Mouse (Mus musculus) frontal cortex, postnatal 10 days (tissue): ENCODE measurements around the gene Mamdc4.
"Not testable (repeated sequence)": the region's sequence is repeated elsewhere in the genome, so short reads cannot be mapped to it uniquely, and the experiment has no call there.

Experiments
- DNase-seq, 2 experiments: peaks; one replicate each; pipeline ENCODE4 v3.0.0; 2022; ENCODE audit warnings: low spot score in 2 of 2, mixed read lengths in 1 of 2

The Mamdc4 gene

DNA sequence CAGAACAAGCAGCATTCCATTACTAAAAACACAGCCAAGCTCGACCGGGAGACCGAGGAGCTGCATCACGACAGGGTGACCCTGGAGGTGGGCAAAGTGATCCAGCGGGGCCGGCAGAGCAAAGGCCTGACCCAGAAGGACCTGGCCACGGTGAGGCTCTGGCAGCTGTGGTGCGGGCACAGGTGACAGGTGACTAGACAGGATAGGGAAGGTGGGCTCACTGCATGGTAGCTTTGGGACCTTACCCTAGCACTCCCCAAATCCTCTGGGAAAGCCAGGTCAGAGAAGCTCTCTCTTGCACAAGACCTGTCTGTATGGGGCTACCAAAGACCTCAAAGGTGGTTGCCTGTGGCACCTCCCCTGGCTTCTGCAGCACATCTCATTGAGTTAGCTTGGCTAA is 14.1 kb downstream of the Mamdc4 start:
- DNase-seq: no peak

DNA sequence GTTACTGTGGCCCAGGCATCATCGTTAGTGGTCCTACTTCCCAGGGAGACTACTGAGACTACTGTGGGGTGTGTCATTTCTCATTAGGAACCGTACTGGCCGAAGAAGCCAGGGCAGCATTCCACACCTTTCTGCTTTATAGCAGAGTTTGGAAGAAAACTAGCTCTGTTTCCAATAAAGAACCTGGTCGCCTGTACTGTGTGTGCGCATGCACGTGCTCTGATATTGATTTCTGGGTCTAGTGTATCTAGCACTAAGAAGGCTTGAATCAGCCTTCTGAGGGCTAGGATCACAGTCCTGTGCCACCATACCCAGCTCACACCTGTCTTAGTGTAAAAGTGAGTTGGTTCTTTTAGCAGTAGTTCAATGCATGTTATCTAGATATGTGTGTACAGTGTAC is 15.9 kb downstream of the Mamdc4 start:
- DNase-seq: no peak

DNA sequence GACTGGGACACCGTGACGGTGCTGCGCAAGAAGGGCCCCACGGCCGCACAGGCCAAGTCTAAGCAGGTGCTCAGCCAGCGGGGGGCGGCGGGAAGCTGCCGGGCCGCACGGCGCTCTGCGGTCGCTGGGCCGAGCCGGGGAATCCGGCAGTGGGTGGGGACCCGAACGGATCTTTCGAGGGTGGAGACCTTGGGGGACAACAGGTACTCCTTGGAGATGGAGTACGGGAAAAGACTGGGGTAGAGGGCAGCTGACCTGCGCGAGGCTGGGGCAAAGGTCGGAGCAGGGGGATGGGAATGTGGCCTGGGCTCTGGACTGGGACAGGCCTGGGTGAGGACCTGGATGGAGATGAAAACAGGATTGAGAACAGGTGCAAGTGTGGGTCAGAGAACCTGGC is 16.7 kb downstream of the Mamdc4 start:
- DNase-seq: no peak

DNA sequence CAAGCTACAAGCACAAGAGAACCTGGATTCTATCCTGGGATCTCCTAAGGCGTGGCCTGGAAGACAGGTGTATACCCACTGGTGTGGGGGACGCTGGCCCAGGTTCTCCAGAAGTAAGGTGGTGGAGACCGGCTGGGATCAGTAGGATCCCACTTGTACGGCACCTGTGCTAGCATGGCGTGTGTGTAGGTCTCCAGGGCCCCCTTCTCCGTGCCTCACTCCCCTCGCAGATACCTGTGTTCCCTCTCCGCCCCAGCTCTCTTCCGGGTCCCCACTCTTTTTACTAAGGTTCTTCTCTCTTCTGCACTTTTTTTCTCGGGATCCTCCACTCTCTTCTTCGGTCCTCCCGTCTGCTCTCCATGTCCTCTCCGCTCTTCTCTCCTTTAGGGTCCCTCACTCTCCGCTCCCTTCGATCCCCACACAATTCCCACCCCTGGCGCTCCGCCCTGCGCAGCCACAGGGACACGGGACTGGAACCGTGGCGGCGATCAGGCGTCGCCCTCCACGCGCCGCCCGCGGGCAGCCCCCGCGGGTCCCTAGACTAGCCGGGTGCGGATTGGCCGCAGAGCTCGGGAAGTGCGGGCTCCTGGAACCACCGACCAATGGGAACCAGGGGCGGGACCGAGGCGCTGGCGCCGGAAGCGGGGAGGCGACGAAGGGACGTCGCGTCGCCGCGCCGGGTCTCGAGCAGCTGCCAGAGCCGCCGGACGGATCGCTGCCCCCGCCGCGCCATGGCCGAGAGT is 17.3 kb downstream of the Mamdc4 start, which contains the start of gene Edf1:
Gene Edf1, plus strand, starts transcription at position 627 of the 743 bp plus-strand sequence.
- DNase-seq: peak; percentile 90 to 95

DNA sequence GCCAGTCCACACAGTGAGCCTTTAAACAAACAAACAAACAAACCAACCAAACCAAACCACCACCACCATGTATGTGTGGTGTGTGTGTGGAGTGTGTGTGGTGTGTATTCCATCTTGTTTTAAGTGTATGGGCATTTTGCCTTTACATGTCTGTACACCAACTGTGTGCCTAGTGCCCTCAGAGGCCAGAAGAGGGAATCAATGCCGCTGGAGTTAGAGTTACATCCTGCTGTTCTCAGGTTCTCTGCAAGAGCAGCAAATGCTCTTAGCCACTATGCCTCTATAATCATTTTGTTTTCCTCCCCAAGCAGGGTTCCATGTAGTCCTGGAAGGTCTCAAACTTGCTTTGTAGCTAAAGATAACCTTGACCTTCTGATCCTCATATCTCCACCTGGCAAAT is 18.3 kb downstream of the Mamdc4 start:
- DNase-seq: no peak

DNA sequence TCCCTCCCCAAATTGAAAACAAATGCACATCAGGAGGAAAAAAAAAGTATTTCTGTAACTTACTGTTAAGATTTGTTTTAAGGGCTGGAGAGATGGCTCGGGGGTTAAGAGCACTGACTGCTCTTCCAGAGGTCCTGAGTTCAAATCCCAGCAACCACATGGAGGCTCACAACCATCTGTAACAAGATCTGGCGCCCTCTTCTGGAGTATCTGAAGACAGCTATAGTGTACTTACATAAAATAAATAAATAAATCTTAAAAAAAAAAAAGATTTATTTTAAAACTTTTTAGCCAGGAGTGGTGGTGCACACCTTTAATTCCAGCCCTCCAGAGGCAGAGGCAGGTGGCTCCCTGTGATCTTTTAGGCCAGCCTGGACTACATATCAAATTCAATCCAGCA is 19.2 kb downstream of the Mamdc4 start:
- DNase-seq: not testable (repeated sequence)

DNA sequence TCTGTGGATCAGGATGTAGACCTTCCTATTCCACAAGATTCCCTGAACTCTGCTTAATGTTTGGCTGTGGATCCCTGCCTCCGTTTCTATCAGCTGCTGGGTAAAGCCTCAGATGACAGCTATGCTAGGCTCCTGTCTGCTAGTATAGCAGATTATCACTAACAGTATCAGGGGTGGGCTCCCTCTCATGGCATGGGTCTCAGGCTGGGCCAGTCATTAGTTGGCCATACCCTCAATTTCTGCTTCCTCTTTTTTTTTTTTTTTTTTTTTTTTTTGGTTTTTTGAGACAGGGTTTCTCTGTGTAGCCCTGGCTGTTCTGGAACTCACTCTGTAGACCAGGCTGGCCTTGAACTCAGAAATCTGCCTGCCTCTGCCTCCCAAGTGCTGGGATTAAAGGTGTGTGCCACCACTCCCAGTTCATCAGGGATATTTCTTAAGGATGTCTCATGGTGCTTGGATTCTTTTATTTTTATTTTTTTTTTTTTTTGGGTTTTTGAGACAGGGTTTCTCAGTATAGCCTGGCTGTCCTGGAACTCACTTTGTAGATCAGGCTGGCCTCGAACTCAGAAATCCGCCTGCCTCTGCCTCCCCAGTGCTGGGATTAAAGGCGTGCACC is 21.4 kb downstream of the Mamdc4 start:
- DNase-seq: not testable (repeated sequence)

DNA sequence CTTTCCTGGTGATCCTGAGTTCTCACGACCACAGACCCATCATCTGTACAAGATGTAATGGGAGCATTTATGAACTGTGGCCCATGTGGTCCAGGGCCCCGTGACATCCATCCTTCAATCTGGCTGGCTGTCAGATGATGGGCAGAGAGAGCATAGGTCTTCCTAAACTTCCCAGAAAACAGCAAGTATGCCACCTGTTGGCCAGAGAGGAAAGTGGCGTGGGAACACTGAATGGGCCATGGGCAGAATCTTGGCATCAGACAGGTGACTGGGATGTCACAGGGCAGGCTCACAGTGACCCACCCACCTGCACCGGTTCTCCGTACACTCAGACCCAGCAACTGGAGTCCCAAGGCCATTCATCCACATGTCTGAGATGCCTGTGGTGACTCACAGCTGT is 23.5 kb downstream of the Mamdc4 start:
- DNase-seq: no peak

DNA sequence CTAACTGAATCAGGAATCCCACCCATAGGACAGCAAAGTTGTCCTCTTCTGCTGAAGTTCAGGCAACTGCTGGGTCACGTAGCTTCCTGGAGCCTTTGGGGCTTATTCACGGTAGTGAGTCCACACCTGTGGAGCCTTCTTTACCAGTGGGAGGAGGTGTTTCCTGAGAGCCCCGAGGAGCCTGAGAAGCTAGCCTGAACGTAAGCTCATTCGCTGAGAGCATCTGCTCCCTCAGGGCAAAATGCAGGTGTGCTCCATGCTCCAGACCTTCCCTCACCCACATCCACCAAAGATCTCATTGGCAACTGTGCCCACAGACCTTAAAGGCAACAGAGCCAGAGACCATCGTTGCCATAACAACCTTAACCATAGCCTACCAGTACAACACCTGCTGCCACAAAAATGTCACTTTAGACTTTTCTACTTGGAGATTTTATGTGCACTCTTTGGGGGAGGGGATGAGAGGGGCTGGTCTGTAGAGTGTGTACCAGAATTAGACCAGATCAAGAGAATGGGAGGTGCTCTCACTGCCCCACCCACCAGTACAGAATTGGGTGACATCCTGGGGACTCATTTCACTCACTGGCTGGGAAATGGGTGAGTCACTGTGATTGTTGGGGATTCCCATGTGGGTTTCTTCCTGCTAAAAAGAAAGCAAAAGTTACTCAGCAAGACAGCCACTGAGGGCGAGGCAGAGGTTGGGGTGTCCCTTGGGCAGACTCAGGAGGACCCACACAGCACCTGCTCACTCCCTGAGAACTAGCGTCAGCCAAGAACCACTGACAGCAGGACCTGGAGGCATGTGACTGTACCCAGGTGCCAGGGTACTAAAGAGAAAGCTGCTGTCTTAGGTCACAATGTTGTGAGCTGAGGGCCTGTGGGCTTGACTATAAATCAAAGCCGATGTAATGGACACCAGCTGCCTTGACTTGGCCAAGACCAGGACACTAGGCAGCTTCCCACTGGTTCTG is 25.3 kb downstream of the Mamdc4 start:
- no peak for DNase-seq

DNA sequence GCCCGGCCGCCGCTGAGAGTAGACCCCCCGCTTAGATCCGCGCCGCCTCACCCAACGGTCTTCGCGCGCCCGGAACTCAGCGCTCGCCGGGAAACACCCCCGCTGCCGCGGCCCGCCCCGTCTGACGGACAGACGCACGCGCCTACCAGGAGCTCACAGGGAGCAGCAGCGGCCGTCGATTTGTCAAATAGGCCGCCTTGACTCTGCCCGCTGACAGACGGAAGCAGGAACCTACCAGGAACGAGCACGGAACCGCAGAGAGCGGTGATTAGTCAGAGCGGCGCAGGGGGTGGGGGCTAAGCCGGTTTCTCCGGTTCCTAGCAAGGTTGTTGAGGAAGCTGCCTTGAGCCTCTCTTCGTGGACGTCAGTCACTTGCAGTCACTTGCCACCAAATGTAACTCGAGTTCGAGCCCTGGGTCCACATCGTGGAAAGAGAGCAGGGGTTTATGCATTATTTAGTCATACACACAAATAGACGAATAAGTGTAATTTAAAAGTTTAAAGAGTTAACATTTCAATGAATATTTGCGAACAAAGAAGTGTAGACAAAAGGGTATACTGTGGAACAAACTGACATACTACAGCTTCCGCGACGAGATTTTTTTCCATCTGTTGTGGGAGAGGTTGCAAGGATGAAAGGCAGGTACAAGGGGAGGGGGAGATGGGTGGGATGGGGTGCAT is 27.7 kb downstream of the Mamdc4 start, which contains the start of gene Traf2:
Gene Traf2, minus strand, starts transcription at position 130 of the 681 bp plus-strand sequence.
- DNase-seq: peak; percentile 99

DNA sequence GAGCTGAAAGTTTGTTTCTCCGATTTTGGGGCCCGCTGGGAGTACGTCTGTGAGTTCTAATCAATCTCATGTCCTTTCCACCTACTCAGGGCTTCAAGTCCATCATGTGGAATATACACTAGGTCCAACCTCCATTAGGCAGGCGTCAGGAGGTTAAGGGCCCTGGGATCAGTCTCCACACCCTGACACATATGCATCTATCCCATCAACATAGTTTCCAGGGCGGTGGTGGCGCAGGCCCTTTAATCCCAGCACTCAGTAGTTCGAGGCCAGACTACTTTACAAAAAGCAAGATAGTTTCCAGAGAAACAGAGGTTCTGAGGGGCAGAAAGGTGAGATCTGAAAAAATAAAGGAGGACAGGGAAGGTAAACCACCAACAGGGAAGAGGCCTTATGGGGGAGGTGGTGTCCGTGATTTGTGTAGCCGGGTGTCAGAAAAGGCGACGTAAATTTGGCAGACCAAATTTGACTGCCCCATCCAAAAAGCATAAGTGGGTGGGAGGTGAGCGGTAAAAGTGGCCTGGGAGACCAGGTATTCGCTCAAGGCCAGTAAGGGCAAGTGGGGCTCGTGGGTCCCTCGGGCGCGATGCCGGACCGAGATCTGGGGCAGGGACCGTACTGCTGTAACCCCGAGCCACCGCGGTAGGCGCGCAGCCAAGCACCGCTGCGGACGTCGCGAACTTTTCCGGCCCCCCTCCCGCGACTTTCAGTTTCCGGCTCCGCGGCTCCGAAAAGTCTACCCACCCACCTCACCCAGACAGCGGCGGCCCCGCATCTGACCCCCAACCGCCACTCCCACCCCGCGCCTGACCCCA is 28.4 kb downstream of the Mamdc4 start:
- DNase-seq: no peak

DNA sequence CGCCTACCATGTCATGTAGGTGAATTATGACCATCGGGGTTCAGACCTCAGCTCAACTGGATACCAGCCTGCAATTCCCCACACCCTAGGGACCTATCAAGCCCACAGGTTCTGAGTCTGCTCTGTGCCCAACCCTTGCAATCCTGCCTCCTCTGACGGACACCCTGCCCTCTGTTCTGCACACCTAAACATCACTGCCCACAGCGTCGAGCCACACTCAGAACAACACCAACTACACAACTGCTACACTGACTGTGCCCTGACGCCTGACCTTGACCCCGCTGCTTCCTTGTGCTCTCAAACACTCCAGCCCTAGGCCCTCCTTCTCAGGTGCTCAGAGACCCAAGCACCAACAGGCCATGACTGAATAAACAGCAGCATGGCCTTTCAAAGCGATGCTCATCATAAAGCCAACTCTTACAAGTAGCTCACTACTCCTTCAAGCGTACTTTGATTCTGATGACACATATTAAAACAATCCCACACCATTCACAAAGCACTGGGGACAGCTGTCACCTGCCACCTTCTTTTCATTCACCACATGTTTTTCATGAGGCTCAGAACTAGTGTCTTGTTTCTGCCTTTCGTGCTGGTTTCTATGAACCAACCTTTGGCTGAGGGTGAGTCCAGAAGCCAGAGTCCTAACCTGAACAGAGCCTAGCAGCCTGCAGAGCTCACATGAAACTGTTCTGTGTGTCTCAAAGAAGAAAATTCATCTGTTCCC is 32.8 kb downstream of the Mamdc4 start:
- no peak for DNase-seq

DNA sequence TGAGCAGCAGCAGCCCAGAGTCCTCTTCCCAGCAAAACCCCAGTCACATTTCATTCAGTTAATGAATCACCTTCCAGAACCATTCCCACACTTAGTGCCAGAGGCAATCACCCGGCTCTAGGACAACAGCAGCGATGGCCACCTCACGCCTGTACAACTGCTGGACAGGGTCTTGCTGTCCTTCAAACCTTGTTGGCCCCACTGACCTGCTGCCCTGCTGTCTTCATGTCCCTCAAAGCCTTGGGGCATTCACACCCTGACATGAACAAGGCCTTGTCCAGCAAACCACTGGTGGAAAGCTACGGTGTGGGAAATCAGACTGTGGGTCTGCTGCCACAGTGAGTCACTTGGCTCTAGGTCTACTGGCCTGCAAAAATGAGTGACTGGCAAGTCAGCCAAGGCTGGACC is 34.1 kb downstream of the Mamdc4 start:
- no peak for DNase-seq

DNA sequence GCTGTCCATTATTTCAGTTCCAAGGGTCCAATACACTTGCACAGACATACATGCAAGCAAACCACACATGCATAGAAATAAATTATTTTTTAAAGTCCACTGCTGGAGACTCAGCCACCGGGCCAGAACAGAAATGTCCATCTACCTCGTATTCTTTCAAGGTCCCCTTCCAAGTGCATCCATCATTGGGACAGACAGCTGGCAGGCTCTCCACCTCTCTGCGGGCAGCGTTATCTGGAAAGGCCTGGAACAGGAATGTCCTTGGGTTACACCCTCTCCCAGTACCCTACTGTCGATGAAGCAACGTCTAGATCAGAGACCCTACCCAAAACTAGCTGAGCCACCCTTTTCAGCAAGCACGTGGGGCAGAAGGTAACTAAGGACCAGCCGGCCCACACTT is 38.1 kb downstream of the Mamdc4 start:
- DNase-seq: no peak

DNA sequence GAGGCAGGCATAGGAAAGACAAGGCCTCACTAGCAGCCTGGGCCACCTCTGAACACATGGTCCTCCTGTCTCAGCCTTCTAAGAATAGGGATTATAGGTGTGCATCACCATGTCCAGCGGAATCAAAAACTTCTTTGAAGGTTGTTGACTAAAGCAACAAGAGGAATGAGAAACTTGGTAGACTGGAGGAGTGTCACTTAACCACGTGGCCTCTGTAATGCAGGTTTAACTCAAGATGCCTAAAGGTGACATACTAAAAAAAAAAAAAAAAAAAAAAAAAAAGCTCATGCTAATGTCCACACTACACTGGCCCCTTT is 39.8 kb downstream of the Mamdc4 start:
- DNase-seq: no peak

DNA sequence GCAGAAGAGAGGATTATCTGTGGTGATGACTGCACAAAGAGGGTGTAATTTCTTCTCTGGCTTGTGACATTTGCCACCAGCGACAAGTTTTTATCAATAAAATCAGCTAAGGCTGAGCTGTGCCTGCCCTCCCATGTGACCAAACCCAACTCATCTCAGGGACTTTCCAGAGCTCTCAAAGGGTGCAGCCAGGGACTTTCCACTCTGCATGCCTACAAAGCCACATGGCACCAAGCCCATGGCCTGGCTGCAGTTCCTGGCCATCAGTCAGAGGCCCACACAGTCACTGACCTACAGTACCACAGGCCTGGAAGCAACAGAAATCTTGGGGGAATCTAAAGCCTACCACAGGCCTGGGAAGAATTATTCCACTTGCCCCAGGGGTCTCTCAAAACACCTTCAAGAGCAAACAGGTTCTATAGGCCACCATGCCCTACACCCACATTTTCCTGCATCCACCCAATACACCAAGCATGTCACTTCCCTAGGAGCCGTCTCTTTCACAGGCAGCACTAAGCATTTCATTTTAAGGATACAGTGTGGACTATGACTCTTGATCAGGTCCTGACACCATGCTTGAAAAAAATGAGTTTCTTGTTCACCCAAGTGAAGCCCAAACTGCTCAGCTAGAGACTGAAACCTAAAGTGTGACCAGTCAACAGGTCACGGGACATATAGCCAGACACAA is 40.3 kb downstream of the Mamdc4 start:
- peak in 1 of 2 experiments; percentile 21 for DNase-seq

DNA sequence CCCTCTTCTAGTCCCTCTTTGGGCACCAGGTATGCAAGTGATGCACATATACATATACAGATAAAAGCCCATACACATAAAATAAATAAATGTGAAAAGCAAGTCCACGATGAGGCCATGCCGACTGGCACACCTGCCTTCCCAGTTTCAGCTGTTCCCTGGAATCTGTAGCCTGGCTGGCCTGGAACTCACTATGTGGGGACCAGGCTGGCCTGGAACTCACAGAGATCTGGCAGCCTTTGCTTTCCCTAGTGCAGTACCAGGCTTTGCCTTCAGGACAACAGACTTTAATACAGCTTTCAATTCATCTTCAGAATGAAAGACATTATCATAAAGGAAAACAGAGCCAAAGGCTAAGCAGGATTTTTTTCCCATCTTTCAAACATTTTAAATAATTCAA is 40.9 kb downstream of the Mamdc4 start:
- no peak for DNase-seq

DNA sequence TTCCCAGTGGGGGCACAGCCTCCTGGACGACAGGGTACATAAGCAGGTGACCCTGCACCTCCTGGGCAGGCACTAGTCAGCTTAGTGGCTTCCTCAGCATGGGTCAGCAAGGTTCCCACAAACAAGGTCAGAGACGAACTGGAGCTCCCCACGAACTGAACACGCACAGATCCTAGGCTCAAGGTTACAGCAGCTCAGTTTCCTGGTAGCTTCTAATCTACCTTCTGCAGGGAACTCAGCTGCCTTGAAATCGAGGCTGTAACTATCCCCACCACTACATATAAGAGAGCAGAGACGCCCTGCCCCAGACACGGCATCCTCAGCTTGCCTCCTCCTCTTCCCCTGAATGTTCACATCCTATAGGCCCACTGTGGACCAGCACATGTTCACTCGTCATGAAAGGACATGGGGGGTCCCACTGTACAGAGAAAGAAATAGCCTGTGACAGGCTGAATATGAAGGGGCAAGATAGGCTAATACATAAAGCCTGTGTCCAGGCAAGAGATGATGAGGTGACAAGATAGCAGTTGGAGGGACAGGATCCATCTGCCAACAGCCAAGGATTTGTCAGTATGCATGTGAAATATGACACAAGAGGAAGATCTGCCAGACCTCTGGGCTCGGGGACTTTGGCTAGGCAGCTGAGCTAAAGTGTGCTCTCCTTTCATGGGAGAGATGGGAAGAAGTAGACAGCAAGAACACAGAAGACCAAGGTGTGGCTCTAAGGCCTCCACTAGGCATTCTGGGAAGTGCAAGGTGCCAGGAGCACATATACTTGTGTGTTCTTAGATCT is 47.9 kb downstream of the Mamdc4 start:
- no peak for DNase-seq
